In genomic region chr10:121153625-121154024, GRCm38 (mm10) we compare ENCODE assay signal across 30 mouse cellular contexts.
DNase-seq lines count a peak whose midpoint lies in the region; ATAC-seq and TF ChIP-seq lines count a peak whose summit lies in the region.
"Had no signal": no experiment of that assay in that cellular context is flagged by ENCODE, and none has a peak within 500 bp of the region (broad histone marks: within the 10 kb centered on the region; RNA-seq: fewer than 3 reads in every experiment).

No protein-coding gene starts in this region.

- H3K27me3 ChIP-seq in heart, adult 2 months (ENCODE audit: control insufficient read depth, insufficient read depth, low read length) = no peaks in the 10 kb centered on the region
- H3K27me3 ChIP-seq in heart, embryonic 10.5 days (ENCODE audit: insufficient read depth, poor library complexity, severe bottlenecking) = no peaks in the 10 kb centered on the region
- H3K27me3 ChIP-seq in heart, embryonic 16.5 days (ENCODE audit: control insufficient read depth, insufficient read depth, low read length) = no peaks in the 10 kb centered on the region
- H3K27me3 ChIP-seq: embryonic facial prominence, embryonic 12.5 days; hindbrain, embryonic 12.5 days; limb, embryonic 13.5 days; megakaryocyte, embryonic 14.5 days; midbrain, embryonic 12.5 days; neural tube, embryonic 12.5 days had no signal

- no peak for TF ChIP-seq CTCF in heart, adult 2 months (IDR thresholded peaks at IDR 0.05)

- no peaks in the 10 kb centered on the region for H3K79me2 ChIP-seq in heart, adult 2 months (replicated peaks; ENCODE audit: control insufficient read depth, insufficient read depth, low read length)

- WGBS in heart, adult 2 months = 32% methylated on average over 4 of the region's 4 CpGs
- WGBS in heart, embryonic 10.5 days = 34% methylated on average over 4 of the region's 4 CpGs
- 34% methylated on average over 4 of the region's 4 CpGs for WGBS in heart, embryonic 16.5 days

- no peak for TF ChIP-seq POLR2A in heart, adult 2 months (IDR thresholded peaks at IDR 0.05; ENCODE audit: insufficient read depth, low read depth, low read length)

- no peak overlapping the region for H3K4me3 ChIP-seq in heart, adult 2 months
- no peak overlapping the region for H3K4me3 ChIP-seq in heart, embryonic 10.5 days
- no peak overlapping the region for H3K4me3 ChIP-seq in heart, embryonic 16.5 days (ENCODE audit: low read length)
- H3K4me3 ChIP-seq: embryonic facial prominence, embryonic 12.5 days; hindbrain, embryonic 12.5 days; limb, embryonic 13.5 days; megakaryocyte, embryonic 14.5 days; midbrain, embryonic 12.5 days; myocyte; neural tube, embryonic 12.5 days had no signal

- peak; percentile 53; the same call in 1 of the 2 replicates for TF ChIP-seq EP300 in heart, adult 2 months (IDR thresholded peaks at IDR 0.05; ENCODE audit: insufficient read depth, low read depth, low read length)

- DNase-seq in heart, adult 2 months = peak; percentile 31 to 69
- peak; percentile 71 for DNase-seq in heart, embryonic 10.5 days (ENCODE audit: low spot score)
- DNase-seq in heart, postnatal 36 days = peak; percentile 28 to 52
- DNase-seq in gastrocnemius, postnatal 4 days (ENCODE audit: low spot score in 2 of 2) = no peak
- DNase-seq in right cerebral cortex, postnatal 14 days = no peak
- no peak for DNase-seq in urinary bladder, adult 2 months (ENCODE audit: low spot score)
- DNase-seq: adrenal gland, postnatal 25 days; cerebellum, adult 11-12 months; cerebellum, adult 9-11 months; embryo, embryonic 11 days; forebrain, postnatal 0 days; kidney, adult 9 months; kidney, postnatal 10 days; lung, postnatal 36 days; right cerebral cortex, adult 18-20 months; right cerebral cortex, postnatal 4 days; thymus, adult 18-20 months had no signal

- ATAC-seq in heart, embryonic 16.5 days (replicated peaks; ENCODE audit: extremely low read depth, insufficient read depth, low FRiP score) = peak; percentile 88
- ATAC-seq: CD4-positive, CD25-positive, alpha-beta regulatory T cell, adult 4 months; forebrain, postnatal 0 days; hindbrain, postnatal 0 days; intestine, postnatal 0 days had no signal

- H3K27ac ChIP-seq in heart, adult 2 months = peak overlapping the region; percentile 49
- H3K27ac ChIP-seq in heart, embryonic 10.5 days = no peak overlapping the region
- peak overlapping the region; percentile 1 for H3K27ac ChIP-seq in heart, embryonic 16.5 days (ENCODE audit: low read length)
- H3K27ac ChIP-seq: embryonic facial prominence, embryonic 12.5 days; hindbrain, embryonic 12.5 days; hindbrain, postnatal 0 days; limb, embryonic 13.5 days; midbrain, embryonic 12.5 days; neural tube, embryonic 12.5 days; stomach, postnatal 0 days had no signal

- H3K9ac ChIP-seq in heart, adult 2 months (ENCODE audit: low read depth, low read length) = no peak overlapping the region
- no peak overlapping the region for H3K9ac ChIP-seq in heart, embryonic 16.5 days (ENCODE audit: low read length)
- H3K9ac ChIP-seq: embryonic facial prominence, embryonic 12.5 days; forebrain, postnatal 0 days; hindbrain, embryonic 12.5 days; limb, embryonic 13.5 days; midbrain, embryonic 12.5 days; neural tube, embryonic 12.5 days had no signal

- H3K4me2 ChIP-seq in heart, embryonic 16.5 days (ENCODE audit: low read depth, low read length) = peak overlapping the region; percentile 15; the same call in 1 of the 2 replicates
- H3K4me2 ChIP-seq: embryonic facial prominence, embryonic 12.5 days; hindbrain, embryonic 12.5 days; limb, embryonic 13.5 days; liver, embryonic 11.5 days; midbrain, embryonic 12.5 days; neural tube, embryonic 12.5 days had no signal

- H3K9me3 ChIP-seq in heart, embryonic 10.5 days = no peaks in the 10 kb centered on the region
- no peaks in the 10 kb centered on the region for H3K9me3 ChIP-seq in heart, embryonic 16.5 days (replicated peaks; ENCODE audit: control insufficient read depth, low read length)
- H3K9me3 ChIP-seq: embryonic facial prominence, embryonic 12.5 days; hindbrain, embryonic 12.5 days; limb, embryonic 13.5 days; midbrain, embryonic 12.5 days; neural tube, embryonic 12.5 days had no signal

- H3K4me1 ChIP-seq in heart, adult 2 months (ENCODE audit: control insufficient read depth, insufficient read depth, low read length) = no peaks in the 10 kb centered on the region
- peaks cover 6% of the 10 kb centered on the region; the same call in 1 of the 2 replicates for H3K4me1 ChIP-seq in heart, embryonic 10.5 days
- peaks cover 7% of the 10 kb centered on the region for H3K4me1 ChIP-seq in heart, embryonic 16.5 days (ENCODE audit: control insufficient read depth, insufficient read depth, low read length)
- H3K4me1 ChIP-seq: embryonic facial prominence, embryonic 12.5 days; hindbrain, embryonic 12.5 days; megakaryocyte, embryonic 14.5 days; midbrain, embryonic 12.5 days; neural tube, embryonic 12.5 days had no signal

- intact Hi-C loops in heart, adult 2 months (cut with DNase I) = no loop called here
- intact Hi-C loops in heart, postnatal 36 days (cut with DNase I) = no loop called here

- H3K36me3 ChIP-seq in heart, adult 2 months (ENCODE audit: control insufficient read depth, insufficient read depth, low read length) = no peaks in the 10 kb centered on the region
- no peaks in the 10 kb centered on the region for H3K36me3 ChIP-seq in heart, embryonic 10.5 days
- H3K36me3 ChIP-seq in heart, embryonic 16.5 days (ENCODE audit: control insufficient read depth, insufficient read depth) = no peaks in the 10 kb centered on the region
- H3K36me3 ChIP-seq: embryonic facial prominence, embryonic 12.5 days; hindbrain, embryonic 12.5 days; limb, embryonic 13.5 days; midbrain, embryonic 12.5 days; neural tube, embryonic 12.5 days had no signal

Comparison
In these comparisons a context has a peak if more than half of its experiments do, and no peak if none do; other contexts are left out.
1. DNase-seq: peak in heart, adult 2 months (2 of 2), heart, embryonic 10.5 days (single experiment) and heart, postnatal 36 days (2 of 2); none in gastrocnemius, postnatal 4 days (0 of 2), right cerebral cortex, postnatal 14 days (single experiment) and urinary bladder, adult 2 months (single experiment).